ENCODE assay signal across 19 mouse cellular contexts in genomic region chr12:69765543-69765942, GRCm38 (mm10). TPM values are rescaled to one million over a fixed set of nuclear protein-coding genes. Genes with fewer than 3 reads are reported as not detected.
DNase-seq lines count a peak whose midpoint lies in the region; ATAC-seq and TF ChIP-seq lines count a peak whose summit lies in the region.
"Had no signal": no experiment of that assay in that cellular context is flagged by ENCODE, and none has a peak within 500 bp of the region (broad histone marks: within the 10 kb centered on the region; RNA-seq: fewer than 3 reads in every experiment).

No protein-coding gene starts in this region.

- no peak overlapping the region for H3K4me2 ChIP-seq in forebrain, embryonic 14.5 days (ENCODE audit: low read length)
- H3K4me2 ChIP-seq in forebrain, postnatal 0 days (ENCODE audit: low read depth) = no peak overlapping the region
- no peak overlapping the region for H3K4me2 ChIP-seq in limb, embryonic 14.5 days (replicated peaks; ENCODE audit: low read depth, low read length, severe bottlenecking)
- H3K4me2 ChIP-seq in neural tube, embryonic 11.5 days (ENCODE audit: low read depth) = no peak overlapping the region
- H3K4me2 ChIP-seq: midbrain, embryonic 12.5 days had no signal

- WGBS in forebrain, embryonic 14.5 days = 46% methylated on average over 9 of the region's 9 CpGs
- 46% methylated on average over 9 of the region's 9 CpGs for WGBS in forebrain, postnatal 0 days
- 54% methylated on average over 9 of the region's 9 CpGs for WGBS in limb, embryonic 14.5 days
- WGBS in limb, embryonic 10.5 days = 92% methylated on average over 9 of the region's 9 CpGs
- 82% methylated on average over 9 of the region's 9 CpGs for WGBS in neural tube, embryonic 11.5 days

- H3K36me3 ChIP-seq in forebrain, embryonic 14.5 days (ENCODE audit: control insufficient read depth, insufficient read depth, low read length) = no peaks in the 10 kb centered on the region
- no peaks in the 10 kb centered on the region for H3K36me3 ChIP-seq in forebrain, postnatal 0 days (ENCODE audit: insufficient read depth)
- no peaks in the 10 kb centered on the region for H3K36me3 ChIP-seq in limb, embryonic 14.5 days (ENCODE audit: control insufficient read depth, insufficient read depth, low read length)
- H3K36me3 ChIP-seq in limb, embryonic 10.5 days = no peaks in the 10 kb centered on the region
- no peaks in the 10 kb centered on the region for H3K36me3 ChIP-seq in neural tube, embryonic 11.5 days (ENCODE audit: control insufficient read depth, insufficient read depth, low read length)
- H3K36me3 ChIP-seq: midbrain, embryonic 12.5 days had no signal

- DNase-seq in forebrain, embryonic 14.5 days (ENCODE audit: low spot score) = peak; percentile 68
- no peak for DNase-seq in forebrain, postnatal 0 days
- DNase-seq in limb, embryonic 14.5 days (ENCODE audit: low spot score) = peak; percentile 29
- DNase-seq in limb, embryonic 10.5 days (ENCODE audit: low spot score) = no peak
- DNase-seq in neural tube, embryonic 11.5 days (ENCODE audit: low spot score) = peak; percentile 35
- no peak for DNase-seq in neural tube, embryonic 10.5 days (ENCODE audit: extremely low spot score, low spot score)
- no peak for DNase-seq in left cerebral cortex, postnatal 36 days (ENCODE audit: low spot score in 2 of 2)
- DNase-seq: adrenal gland, adult 2 months; cerebellum, adult 11 months; embryo, embryonic 11 days; heart, adult 11 months; heart, postnatal 4 days; left cerebral cortex, postnatal 4 days; lung, adult 2 months; thymus, postnatal 36 days had no signal

- intact Hi-C loops in left cerebral cortex, postnatal 36 days (cut with DNase I) = no loop called here

- no peak overlapping the region for H3K9ac ChIP-seq in forebrain, embryonic 14.5 days (ENCODE audit: low read length)
- no peak overlapping the region for H3K9ac ChIP-seq in forebrain, postnatal 0 days
- no peak overlapping the region for H3K9ac ChIP-seq in limb, embryonic 14.5 days (ENCODE audit: low read depth, low read length, severe bottlenecking)
- no peak overlapping the region for H3K9ac ChIP-seq in neural tube, embryonic 11.5 days (ENCODE audit: low read length)
- H3K9ac ChIP-seq: midbrain, embryonic 12.5 days had no signal

- no peak overlapping the region for H3K4me3 ChIP-seq in forebrain, embryonic 14.5 days (ENCODE audit: low read depth, low read length)
- H3K4me3 ChIP-seq in forebrain, postnatal 0 days (ENCODE audit: low read depth, low read length) = no peak overlapping the region
- H3K4me3 ChIP-seq in limb, embryonic 14.5 days (replicated peaks; ENCODE audit: low read length) = no peak overlapping the region
- H3K4me3 ChIP-seq in limb, embryonic 10.5 days = no peak overlapping the region
- no peak overlapping the region for H3K4me3 ChIP-seq in neural tube, embryonic 11.5 days (ENCODE audit: low read depth, low read length)
- H3K4me3 ChIP-seq: layer of hippocampus, adult 2 months; midbrain, embryonic 12.5 days had no signal

- peaks cover 12% of the 10 kb centered on the region for H3K4me1 ChIP-seq in forebrain, embryonic 14.5 days (ENCODE audit: control insufficient read depth, insufficient read depth, low read length)
- H3K4me1 ChIP-seq in forebrain, postnatal 0 days (ENCODE audit: insufficient read depth) = 0 out of 2 replicates have a peak, but pooled peaks cover 3% of the 10 kb centered on the region
- H3K4me1 ChIP-seq in limb, embryonic 14.5 days (ENCODE audit: control insufficient read depth, insufficient read depth, low read length) = 0 out of 2 replicates have a peak, but pooled peaks cover 3% of the 10 kb centered on the region
- H3K4me1 ChIP-seq in limb, embryonic 10.5 days = peaks cover 6% of the 10 kb centered on the region
- peaks cover 7% of the 10 kb centered on the region for H3K4me1 ChIP-seq in neural tube, embryonic 11.5 days (ENCODE audit: control insufficient read depth, insufficient read depth, low read length)

- H3K27ac ChIP-seq in forebrain, embryonic 14.5 days (ENCODE audit: low read depth, low read length) = no peak overlapping the region
- no peak overlapping the region for H3K27ac ChIP-seq in forebrain, postnatal 0 days (ENCODE audit: low read depth, low read length)
- H3K27ac ChIP-seq in limb, embryonic 14.5 days (replicated peaks; ENCODE audit: low read depth, low read length) = no peak overlapping the region
- no peak overlapping the region for H3K27ac ChIP-seq in limb, embryonic 10.5 days
- no peak overlapping the region for H3K27ac ChIP-seq in neural tube, embryonic 11.5 days (ENCODE audit: low read depth, low read length)
- H3K27ac ChIP-seq: layer of hippocampus, adult 2 months; midbrain, embryonic 12.5 days; stomach, postnatal 0 days had no signal

- 0 out of 2 replicates have a peak, but pooled peaks have one; percentile 21 for ATAC-seq in forebrain, embryonic 14.5 days
- no peak for ATAC-seq in forebrain, postnatal 0 days
- no peak for ATAC-seq in limb, embryonic 14.5 days (ENCODE audit: low FRiP score, low read depth)
- ATAC-seq in neural tube, embryonic 11.5 days (ENCODE audit: insufficient read depth, low FRiP score, low TSS enrichment) = peak; percentile 50; the same call in 1 of the 2 replicates
- ATAC-seq: inflammation-experienced regulatory T-cells, adult 6 months had no signal

- no peaks in the 10 kb centered on the region for H3K27me3 ChIP-seq in forebrain, embryonic 14.5 days (replicated peaks; ENCODE audit: control insufficient read depth, insufficient read depth, low read length)
- no peaks in the 10 kb centered on the region for H3K27me3 ChIP-seq in forebrain, postnatal 0 days (ENCODE audit: insufficient read depth, low read length)
- H3K27me3 ChIP-seq in limb, embryonic 14.5 days (ENCODE audit: control insufficient read depth, insufficient read depth, low read length) = no peaks in the 10 kb centered on the region
- no peaks in the 10 kb centered on the region for H3K27me3 ChIP-seq in limb, embryonic 10.5 days (ENCODE audit: low read depth, poor library complexity, severe bottlenecking)
- no peaks in the 10 kb centered on the region for H3K27me3 ChIP-seq in neural tube, embryonic 11.5 days (ENCODE audit: control insufficient read depth, insufficient read depth, low read length)
- H3K27me3 ChIP-seq: midbrain, embryonic 12.5 days had no signal

- no peak for TF ChIP-seq POLR2A in limb, embryonic 14.5 days (IDR thresholded peaks at IDR 0.05; ENCODE audit: borderline replicate concordance, extremely low read depth, insufficient read depth, insufficient read length)

- H3K9me3 ChIP-seq in forebrain, embryonic 14.5 days (replicated peaks; ENCODE audit: control insufficient read depth, low read length) = no peaks in the 10 kb centered on the region
- H3K9me3 ChIP-seq in forebrain, postnatal 0 days (ENCODE audit: low read length) = no peaks in the 10 kb centered on the region
- H3K9me3 ChIP-seq in limb, embryonic 14.5 days (ENCODE audit: control insufficient read depth, low read length) = no peaks in the 10 kb centered on the region
- no peaks in the 10 kb centered on the region for H3K9me3 ChIP-seq in limb, embryonic 10.5 days (replicated peaks)
- no peaks in the 10 kb centered on the region for H3K9me3 ChIP-seq in neural tube, embryonic 11.5 days (ENCODE audit: control insufficient read depth, low read length)
- H3K9me3 ChIP-seq: midbrain, embryonic 12.5 days had no signal

- TF ChIP-seq CTCF in forebrain, postnatal 0 days (IDR thresholded peaks at IDR 0.05; ENCODE audit: low read depth) = no peak

RNA-seq across cellular contexts. Expression of gene Cdkl1, which starts 25.5 kb away (rescaled TPM):
- polyA plus RNA-seq in forebrain, embryonic 14.5 days (2014; fragmentation: Nextera tagmentation; extraction: Ambion mirVana) = 4.1 and 4.5 TPM in 2 replicates
- 30.8 and 35.7 TPM in 2 replicates for total RNA-seq in forebrain, postnatal 0 days (2014; rRNA removed)
- 13.7 and 16.9 TPM in 2 replicates for polyA plus RNA-seq in forebrain, postnatal 0 days (2015; fragmentation: Nextera tagmentation; extraction: Ambion mirVana)
- 0.86 and 1.9 TPM in 2 replicates for polyA plus RNA-seq in limb, embryonic 14.5 days (2012; rRNA removed)
- 1.7 and 2.2 TPM in 2 replicates for polyA plus RNA-seq in limb, embryonic 14.5 days (2014; fragmentation: Nextera tagmentation; extraction: Ambion mirVana)
- polyA plus RNA-seq in limb, embryonic 10.5 days (2016; fragmentation: Nextera tagmentation; extraction: Ambion mirVana) = 1.0 and 1.2 TPM in 2 replicates
- 0.52 and 0.53 TPM in 2 replicates for polyA plus RNA-seq in neural tube, embryonic 11.5 days (2014; fragmentation: Nextera tagmentation; extraction: Ambion mirVana)
- total RNA-seq in left cerebral cortex, postnatal 36 days (2021) = 10 to 100 TPM; 26.8 to 37.5 TPM
- polyA plus RNA-seq: inflammation-experienced regulatory T-cells, adult 6 months had no signal

RNA-seq across cellular contexts. Expression of gene Atp5s, which starts 40.8 kb away (rescaled TPM):
- polyA plus RNA-seq in forebrain, embryonic 14.5 days (2014; fragmentation: Nextera tagmentation; extraction: Ambion mirVana) = 27.7 and 28.4 TPM in 2 replicates
- 16.1 and 19.9 TPM in 2 replicates for total RNA-seq in forebrain, postnatal 0 days (2014; rRNA removed)
- polyA plus RNA-seq in forebrain, postnatal 0 days (2015; fragmentation: Nextera tagmentation; extraction: Ambion mirVana) = 23.0 and 25.7 TPM in 2 replicates
- 26.1 and 29.4 TPM in 2 replicates for polyA plus RNA-seq in limb, embryonic 14.5 days (2012; rRNA removed)
- 30.8 and 36.1 TPM in 2 replicates for polyA plus RNA-seq in limb, embryonic 14.5 days (2014; fragmentation: Nextera tagmentation; extraction: Ambion mirVana)
- 26.3 and 27.9 TPM in 2 replicates for polyA plus RNA-seq in limb, embryonic 10.5 days (2016; fragmentation: Nextera tagmentation; extraction: Ambion mirVana)
- polyA plus RNA-seq in neural tube, embryonic 11.5 days (2014; fragmentation: Nextera tagmentation; extraction: Ambion mirVana) = 21.1 and 24.0 TPM in 2 replicates
- 10 to 100 TPM; 32.0 to 34.7 TPM for total RNA-seq in left cerebral cortex, postnatal 36 days (2021)

RNA-seq across cellular contexts. Expression of gene L2hgdh, which starts 40.9 kb away (rescaled TPM):
- 9.0 and 12.7 TPM in 2 replicates for polyA plus RNA-seq in forebrain, embryonic 14.5 days (2014; fragmentation: Nextera tagmentation; extraction: Ambion mirVana)
- 12.3 and 13.3 TPM in 2 replicates for total RNA-seq in forebrain, postnatal 0 days (2014; rRNA removed)
- polyA plus RNA-seq in forebrain, postnatal 0 days (2015; fragmentation: Nextera tagmentation; extraction: Ambion mirVana) = 5.7 and 8.5 TPM in 2 replicates
- polyA plus RNA-seq in limb, embryonic 14.5 days (2012; rRNA removed) = 14.7 and 14.9 TPM in 2 replicates
- polyA plus RNA-seq in limb, embryonic 14.5 days (2014; fragmentation: Nextera tagmentation; extraction: Ambion mirVana) = 14.5 and 17.4 TPM in 2 replicates
- polyA plus RNA-seq in limb, embryonic 10.5 days (2016; fragmentation: Nextera tagmentation; extraction: Ambion mirVana) = 21.3 and 22.7 TPM in 2 replicates
- 13.0 and 15.3 TPM in 2 replicates for polyA plus RNA-seq in neural tube, embryonic 11.5 days (2014; fragmentation: Nextera tagmentation; extraction: Ambion mirVana)
- 10 to 100 TPM; 15.4 to 18.6 TPM for total RNA-seq in left cerebral cortex, postnatal 36 days (2021)

Comparison
In these comparisons a context has a peak if more than half of its experiments do, and no peak if none do; other contexts are left out.
1. ATAC-seq: peak in forebrain, embryonic 14.5 days (single experiment) and neural tube, embryonic 11.5 days (single experiment); none in forebrain, postnatal 0 days (single experiment) and limb, embryonic 14.5 days (single experiment).
2. DNase-seq: peak in forebrain, embryonic 14.5 days (single experiment), limb, embryonic 14.5 days (single experiment) and neural tube, embryonic 11.5 days (single experiment); none in forebrain, postnatal 0 days (single experiment), limb, embryonic 10.5 days (single experiment), neural tube, embryonic 10.5 days (single experiment) and left cerebral cortex, postnatal 36 days (0 of 2).